9 mouse cellular contexts compared by ENCODE assay signal in the genomic region with DNA sequence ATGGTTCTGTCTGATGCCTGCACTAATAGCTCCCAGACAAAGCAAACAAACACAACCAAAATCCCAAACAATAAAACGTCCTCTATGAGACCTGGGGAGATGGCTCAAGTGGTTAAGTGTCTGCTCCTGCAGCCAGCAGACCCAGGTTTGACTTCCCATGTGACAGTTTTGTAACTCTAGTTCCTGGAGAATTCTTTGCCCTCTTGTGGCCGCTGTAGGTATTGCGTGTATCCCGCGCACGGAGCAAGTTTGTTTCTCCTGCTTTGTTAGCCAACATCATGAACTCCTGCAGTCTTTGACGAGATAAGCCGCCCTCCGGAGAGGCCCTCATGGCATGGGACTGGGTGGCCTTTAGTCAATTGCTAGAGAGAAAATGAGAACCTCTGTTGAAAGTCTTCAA. TPM values are rescaled to one million over a fixed set of nuclear protein-coding genes. Genes with fewer than 3 reads are reported as not detected.
DNase-seq lines count a peak whose midpoint lies in the region; ATAC-seq and TF ChIP-seq lines count a peak whose summit lies in the region.
"Had no signal": no experiment of that assay in that cellular context is flagged by ENCODE, and none has a peak within 500 bp of the region (broad histone marks: within the 10 kb centered on the region; RNA-seq: fewer than 3 reads in every experiment).

No protein-coding gene starts in this region.

- no peak overlapping the region for H3K4me3 ChIP-seq in gastrocnemius, adult 2 months
- H3K4me3 ChIP-seq in spleen, adult 2 months (ENCODE audit: extremely low read depth, insufficient read depth, insufficient read length), result no peak overlapping the region
- H3K4me3 ChIP-seq: lung, embryonic 15.5 days had no signal

- 2% methylated on average over 9 of the region's 9 CpGs for WGBS in spleen, adult 2 months

- no peaks in the 10 kb centered on the region for H3K4me1 ChIP-seq in spleen, adult 2 months (ENCODE audit: control insufficient read depth, insufficient read depth, insufficient read length)
- H3K4me1 ChIP-seq: lung, embryonic 15.5 days had no signal

- H3K36me3 ChIP-seq in spleen, adult 2 months (ENCODE audit: control insufficient read depth, insufficient read depth, low read length), result no peaks in the 10 kb centered on the region
- H3K36me3 ChIP-seq: lung, embryonic 15.5 days had no signal

- H3K27me3 ChIP-seq in spleen, adult 2 months (ENCODE audit: control insufficient read depth, insufficient read depth, low read length), result no peaks in the 10 kb centered on the region
- H3K27me3 ChIP-seq: lung, embryonic 15.5 days had no signal

- peak; percentile 72 for DNase-seq in gastrocnemius, adult 18-20 months (ENCODE audit: low spot score)
- DNase-seq in gastrocnemius, postnatal 25 days, result no peak
- DNase-seq in brain, embryonic 14.5 days (ENCODE audit: low read depth), result peak; percentile 78
- peak; percentile 81 for DNase-seq in gastrocnemius, adult 2 months
- DNase-seq in kidney, postnatal 36 days, result peak; percentile 69 to 91
- DNase-seq in lung, postnatal 14 days, result peak; percentile 86
- peak in 1 of 2 experiments; percentile 63 for DNase-seq in spleen, adult 2 months (ENCODE audit: low read depth in 1 of 2, low spot score in 2 of 2)

- intact Hi-C loops in gastrocnemius, adult 2 months (cut with DNase I), result loop anchor here (1.0 to 5.0 kb wide), 2 partner anchors 89 to 159 kb away; no protein-coding TSS in a partner anchor

- no peak overlapping the region for H3K27ac ChIP-seq in gastrocnemius, adult 2 months
- no peak overlapping the region for H3K27ac ChIP-seq in spleen, adult 2 months (ENCODE audit: insufficient read depth, low read length)
- H3K27ac ChIP-seq: lung, embryonic 15.5 days had no signal

- peak; percentile 71 for ATAC-seq in CD4-positive, CD25-positive, alpha-beta regulatory T cell, adult 4 months

- TF ChIP-seq POLR2A in brain, embryonic 14.5 days (IDR thresholded peaks at IDR 0.05; ENCODE audit: borderline replicate concordance, extremely low read depth, insufficient read depth, insufficient read length, poor library complexity, severe bottlenecking), result no peak
- TF ChIP-seq POLR2A in spleen, adult 2 months (IDR thresholded peaks at IDR 0.05; ENCODE audit: low read depth, low read length), result no peak

- TF ChIP-seq CTCF in brain, embryonic 14.5 days (IDR thresholded peaks at IDR 0.05; ENCODE audit: borderline replicate concordance, extremely low read depth, insufficient read depth, insufficient read length), result peak; percentile 82
- peak; percentile 86 for TF ChIP-seq CTCF in gastrocnemius, adult 2 months (IDR thresholded peaks at IDR 0.05)
- TF ChIP-seq CTCF in spleen, adult 2 months (IDR thresholded peaks at IDR 0.05; ENCODE audit: extremely low read depth, insufficient read depth, insufficient read length, insufficient replicate concordance), result peak; percentile 60; the same call in 1 of the 2 replicates

RNA-seq across cellular contexts. Expression of gene Rpl14, which starts 20.2 kb away (rescaled TPM):
- total RNA-seq in gastrocnemius, adult 18-20 months (2021), result 100 to 1,000 TPM; 308 to 335 TPM
- 100 to 1,000 TPM; 268 to 270 TPM for total RNA-seq in gastrocnemius, postnatal 25 days (2021)
- 1,000 to 10,000 TPM; 1,931 to 1,996 TPM for polyA plus RNA-seq in CD4-positive, CD25-positive, alpha-beta regulatory T cell, adult 4 months (2017; shearing (Covaris generic))
- polyA plus RNA-seq in brain, embryonic 14.5 days (2012; rRNA removed), result 456 and 548 TPM in 2 replicates
- 100 to 1,000 TPM; 290 to 372 TPM for total RNA-seq in gastrocnemius, adult 2 months (2021)
- 353 and 541 TPM in 2 replicates for polyA plus RNA-seq in spleen, adult 2 months (2012; rRNA removed)

RNA-seq across cellular contexts. Expression of gene Entpd3, which starts 51.9 kb away (rescaled TPM):
- not detected for total RNA-seq in gastrocnemius, adult 18-20 months (2021)
- total RNA-seq in gastrocnemius, postnatal 25 days (2021), result not detected
- polyA plus RNA-seq in CD4-positive, CD25-positive, alpha-beta regulatory T cell, adult 4 months (2017; shearing (Covaris generic)), result not detected
- 3.1 and 3.9 TPM in 2 replicates for polyA plus RNA-seq in brain, embryonic 14.5 days (2012; rRNA removed)
- total RNA-seq in gastrocnemius, adult 2 months (2021), result not detected
- 0.15 and 0.20 TPM in 2 replicates for polyA plus RNA-seq in spleen, adult 2 months (2012; rRNA removed)
